Mouse (Mus musculus) heart, embryonic 14.5 days (tissue): Measurements from ENCODE around the gene Dph3. TPM values are rescaled to one million over a fixed set of nuclear protein-coding genes. Genes with fewer than 3 reads are reported as not detected.

Experiments used
- ATAC-seq: fragments of 200-750 bp; cut with Nextera tagmentation; 2 replicates; pipeline ENCODE4 v1.8.0; 2017; ENCODE audit warnings: low read depth, moderate TSS enrichment; ENCODE audit not compliant: insufficient number of reproducible peaks, insufficient read depth, low FRiP score
- H3K27ac ChIP-seq, 2 experiments: fragments of 200-500 bp in 1 of 2; fragments of 300-500 bp in 1 of 2; sonication (generic) in 1 of 2; replicated peaks in 1 of 2; 2 replicates each; pipeline ENCODE4 v1.5.1; 2012 to 2014; ENCODE audit warnings: low read depth in 2 of 2, low read length in 2 of 2, control low read depth in 1 of 2, mild to moderate bottlenecking in 1 of 2, mixed read lengths in 1 of 2; ENCODE audit not compliant: control insufficient read depth in 1 of 2, insufficient read depth in 1 of 2
- H3K27me3 ChIP-seq: fragments of 300-500 bp; sonication (generic); 2 replicates; pipeline ENCODE4 v1.6.1; 2014; ENCODE audit warnings: mild to moderate bottlenecking, low read length, control low read depth; ENCODE audit not compliant: control insufficient read depth, insufficient read depth
- H3K36me3 ChIP-seq: fragments of 300-500 bp; sonication (generic); 2 replicates; pipeline ENCODE4 v1.6.1; 2014; ENCODE audit warnings: mild to moderate bottlenecking, control low read depth, low read length, mixed read lengths; ENCODE audit not compliant: control insufficient read depth, insufficient read depth
- H3K4me1 ChIP-seq, 2 experiments: fragments of 200-500 bp in 1 of 2; fragments of 300-500 bp in 1 of 2; sonication (generic) in 1 of 2; 2 replicates each; pipeline ENCODE4 v1.6.1; 2012 to 2014; ENCODE audit warnings: low read length in 2 of 2, control low read depth in 1 of 2, mixed read lengths in 1 of 2; ENCODE audit not compliant: control insufficient read depth in 2 of 2, insufficient read depth in 2 of 2
- H3K4me2 ChIP-seq: fragments of 300-500 bp; sonication (generic); 2 replicates; pipeline ENCODE4 v1.6.1; 2014; ENCODE audit warnings: mild to moderate bottlenecking, low read length
- H3K4me3 ChIP-seq, 2 experiments: fragments of 200-500 bp in 1 of 2; fragments of 300-500 bp in 1 of 2; sonication (generic) in 1 of 2; 2 replicates each; pipeline ENCODE4 v1.5.1; 2012 to 2014; ENCODE audit warnings: low read length in 2 of 2, mild to moderate bottlenecking in 2 of 2, control low read depth in 1 of 2, low read depth in 1 of 2, moderate library complexity in 1 of 2; ENCODE audit not compliant: control insufficient read depth in 1 of 2, insufficient read depth in 1 of 2
- H3K9ac ChIP-seq: fragments of 300-500 bp; sonication (generic); 2 replicates; pipeline ENCODE4 v1.6.1; 2014; ENCODE audit warnings: mild to moderate bottlenecking, low read length
- H3K9me3 ChIP-seq: fragments of 300-500 bp; sonication (generic); 2 replicates; pipeline ENCODE4 v1.6.1; 2016; ENCODE audit warnings: low read length, control low read depth; ENCODE audit not compliant: control insufficient read depth
- WGBS: fragments of 180-500 bp; shearing (Covaris S2); extraction: QIAGEN DNeasy Blood & Tissue Kit; methylation state at CpG from one replicate; pipeline ENCODE4 v1.1.7; 2014; 5-methylcytosine and 5-hydroxymethylcytosine counted together
- polyA plus RNA-seq: library from polyadenylated mRNA; unstranded; fragments of >200 nt; fragmentation: Nextera tagmentation; extraction: Ambion mirVana; gene quantifications from 2 replicates; pipeline ENCODE4 v1.2.1, GENCODE M21; 2014

The Dph3 gene
- polyA plus RNA-seq, 1 experiment from 2014 or later = 93.4 TPM

DNA sequence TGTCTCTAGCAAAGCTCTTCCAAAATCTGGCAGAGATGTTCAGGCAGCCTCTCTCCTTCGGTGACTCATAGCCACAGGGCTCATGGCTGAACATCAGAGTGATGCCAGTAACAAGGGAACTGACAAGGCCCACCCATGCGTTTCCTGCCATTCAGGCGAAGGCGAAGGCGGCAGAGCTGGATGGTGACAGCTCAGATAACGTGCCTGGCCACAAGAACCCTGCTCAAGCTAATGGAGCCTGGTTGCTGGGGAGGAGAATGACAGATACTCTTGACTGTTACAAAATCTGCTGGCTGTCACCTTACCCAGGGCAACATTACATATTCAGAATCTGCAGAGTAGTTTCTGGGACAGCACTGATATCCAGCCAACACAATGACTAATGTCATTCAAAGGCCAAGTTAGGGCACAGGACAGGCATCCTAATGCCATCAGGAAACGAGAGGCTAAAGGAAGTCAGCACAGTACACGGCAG lies 12.3 kb downstream of the Dph3 start:
- Histone ChIP-seq H3K27me3 (no peaks in the 10 kb centered on the region), H3K4me2 (peak overlapping the region; percentile 21; the same call in 1 of the 2 replicates), H3K27ac (peak overlapping the region; percentile 82), H3K9me3 (no peaks in the 10 kb centered on the region), H3K36me3 (no peaks in the 10 kb centered on the region), H3K4me3 (no peak overlapping the region), H3K9ac (no peak overlapping the region), H3K4me1 (peaks cover 20 to 21% of the 10 kb centered on the region in 2 experiments)
- WGBS = 4% methylated on average over 8 of the region's 8 CpGs
- ATAC-seq = peak; percentile 75

DNA sequence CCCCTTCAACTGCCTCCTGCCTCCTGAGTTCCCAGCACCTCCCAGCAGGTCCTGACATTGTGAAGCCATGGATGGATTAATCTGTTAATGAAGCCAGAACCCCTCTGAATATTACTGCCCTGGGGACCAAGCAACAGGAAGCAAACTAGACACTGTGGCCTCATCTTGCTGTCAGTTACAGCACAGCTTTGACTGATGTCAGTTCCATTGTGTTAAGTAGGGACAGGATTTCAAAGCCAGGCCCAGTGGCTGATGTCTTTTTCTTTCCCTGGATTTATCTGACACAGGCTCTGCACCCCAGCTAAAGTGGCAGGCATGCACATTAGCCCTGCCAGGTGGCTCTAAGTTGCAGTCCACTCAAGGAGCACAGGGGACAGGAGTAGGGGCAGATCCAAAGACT lies 12.7 kb downstream of the Dph3 start:
- H3K4me1 ChIP-seq = peaks cover 20 to 21% of the 10 kb centered on the region in 2 experiments
- 0 out of 2 replicates have a peak, but pooled peaks have one; percentile 6 for ATAC-seq
- no peak overlapping the region for H3K4me2 ChIP-seq
- H3K9ac ChIP-seq = no peak overlapping the region
- no peaks in the 10 kb centered on the region for H3K27me3 ChIP-seq
- no peaks in the 10 kb centered on the region for H3K9me3 ChIP-seq
- H3K36me3 ChIP-seq = no peaks in the 10 kb centered on the region
- no peak overlapping the region for H3K4me3 ChIP-seq
- peak overlapping the region; percentile 82 for H3K27ac ChIP-seq

DNA sequence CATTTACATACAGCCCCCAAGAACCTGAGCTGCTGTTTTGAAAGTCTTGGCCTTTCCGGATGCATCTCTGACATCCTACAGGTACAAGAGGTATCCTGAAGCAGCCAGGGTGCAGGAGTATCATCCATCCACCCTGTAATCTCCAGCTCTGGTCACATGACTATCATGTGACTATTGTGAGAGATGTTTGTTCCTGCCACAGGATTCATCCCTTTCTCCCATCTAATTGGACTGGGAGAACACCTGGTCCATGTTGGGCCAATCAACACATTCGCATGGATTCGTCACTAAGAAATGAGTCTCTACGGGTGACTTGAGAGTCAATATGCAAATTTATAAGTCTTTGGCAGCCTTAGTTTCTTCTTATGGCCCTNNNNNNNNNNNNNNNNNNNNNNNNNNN lies 24.1 kb downstream of the Dph3 start:
- 87% methylated on average over 4 of the region's 4 CpGs for WGBS
- Histone ChIP-seq H3K9ac (no peak overlapping the region), H3K4me1 (peaks cover 0 to under 1% of the 10 kb centered on the region in 2 experiments; a peak in 1 of 4 replicates), H3K27ac (no peak overlapping the region), H3K36me3 (no peaks in the 10 kb centered on the region), H3K9me3 (peaks cover 4% of the 10 kb centered on the region; the same call in 1 of the 2 replicates), H3K4me2 (no peak overlapping the region), H3K27me3 (no peaks in the 10 kb centered on the region), H3K4me3 (no peak overlapping the region)
- ATAC-seq = no peak

DNA sequence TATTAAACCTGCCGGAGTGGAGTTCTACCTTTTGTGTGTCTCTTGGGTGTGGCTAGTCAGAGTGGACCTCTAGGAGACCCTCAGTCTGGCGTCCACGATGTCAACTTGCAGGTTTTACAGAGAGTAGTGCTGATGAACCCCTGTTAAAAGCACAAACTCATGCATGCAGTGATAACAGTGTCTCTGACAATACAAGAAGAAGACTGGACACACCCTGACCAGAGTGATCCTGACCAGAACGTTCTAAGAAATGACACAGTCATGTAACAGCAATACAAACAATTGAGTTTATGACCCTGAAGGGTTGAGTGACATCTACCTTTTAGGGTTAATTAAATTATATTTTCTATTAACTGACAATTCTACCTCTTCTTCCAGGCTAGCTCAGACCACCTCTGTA lies 27.9 kb downstream of the Dph3 start:
- no peak overlapping the region for H3K4me3 ChIP-seq
- no peak overlapping the region for H3K4me2 ChIP-seq
- H3K9ac ChIP-seq = no peak overlapping the region
- ATAC-seq = no peak
- WGBS = 73% methylated on average over 4 of the region's 4 CpGs
- peaks cover 10 to 21% of the 10 kb centered on the region in 2 experiments for H3K4me1 ChIP-seq
- no peak overlapping the region for H3K27ac ChIP-seq
- H3K27me3 ChIP-seq = no peaks in the 10 kb centered on the region
- H3K36me3 ChIP-seq = no peaks in the 10 kb centered on the region
- H3K9me3 ChIP-seq = no peaks in the 10 kb centered on the region

DNA sequence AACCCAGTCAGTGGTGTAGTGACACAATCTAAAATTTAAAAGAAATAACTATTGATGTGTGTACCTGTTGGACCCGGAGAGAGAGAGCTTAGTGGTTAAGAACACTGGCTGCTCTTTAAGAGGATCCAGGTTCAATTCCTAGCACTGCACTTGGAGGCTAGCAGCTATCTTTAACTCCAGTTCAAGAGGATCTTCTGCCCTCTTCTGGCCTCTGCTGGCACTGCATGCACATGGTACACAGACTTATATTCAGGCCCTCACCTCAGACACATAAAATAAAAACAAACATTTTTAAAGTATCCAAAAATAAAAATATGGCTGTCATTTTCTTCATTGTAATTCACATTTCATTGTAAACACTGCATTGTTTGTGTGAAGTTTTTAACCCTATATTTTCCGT lies 28.9 kb downstream of the Dph3 start:
- Histone ChIP-seq H3K4me1 (peaks cover 10 to 21% of the 10 kb centered on the region in 2 experiments), H3K27me3 (no peaks in the 10 kb centered on the region), H3K4me2 (no peak overlapping the region), H3K4me3 (no peak overlapping the region), H3K27ac (no peak overlapping the region), H3K9me3 (no peaks in the 10 kb centered on the region), H3K36me3 (no peaks in the 10 kb centered on the region), H3K9ac (no peak overlapping the region)
- ATAC-seq = no peak
- WGBS = 98% methylated on average over 2 of the region's 2 CpGs

DNA sequence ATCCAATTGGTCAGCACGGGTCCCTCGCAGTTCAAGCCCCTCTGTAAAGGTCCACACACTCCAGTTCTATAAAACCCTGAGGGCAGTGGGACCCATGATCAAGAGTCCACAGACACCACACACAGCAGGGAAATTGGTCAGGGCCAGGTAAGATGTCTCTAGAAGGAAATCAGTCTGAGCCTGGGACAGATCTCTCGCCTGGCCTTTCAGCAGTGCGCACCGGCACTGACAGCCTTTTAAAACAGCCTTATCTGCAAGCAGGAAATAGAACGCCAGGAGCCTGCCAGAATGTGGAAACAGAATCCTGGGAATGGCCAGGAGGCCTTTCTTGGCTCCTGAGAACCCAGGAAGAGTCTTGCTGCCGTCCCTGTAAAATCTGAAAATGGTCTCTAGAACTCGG lies 29.7 kb downstream of the Dph3 start:
- Histone ChIP-seq H3K27me3 (no peaks in the 10 kb centered on the region), H3K4me2 (peak overlapping the region; percentile 18; the same call in 1 of the 2 replicates), H3K36me3 (no peaks in the 10 kb centered on the region), H3K9ac (peak overlapping the region; percentile 48), H3K27ac (peak overlapping the region; percentile 9 to 75; a peak in 3 of 4 replicates), H3K9me3 (no peaks in the 10 kb centered on the region), H3K4me1 (peaks cover 10 to 21% of the 10 kb centered on the region in 2 experiments), H3K4me3 (no peak overlapping the region)
- no peak for ATAC-seq
- WGBS = 16% methylated on average over 8 of the region's 8 CpGs

DNA sequence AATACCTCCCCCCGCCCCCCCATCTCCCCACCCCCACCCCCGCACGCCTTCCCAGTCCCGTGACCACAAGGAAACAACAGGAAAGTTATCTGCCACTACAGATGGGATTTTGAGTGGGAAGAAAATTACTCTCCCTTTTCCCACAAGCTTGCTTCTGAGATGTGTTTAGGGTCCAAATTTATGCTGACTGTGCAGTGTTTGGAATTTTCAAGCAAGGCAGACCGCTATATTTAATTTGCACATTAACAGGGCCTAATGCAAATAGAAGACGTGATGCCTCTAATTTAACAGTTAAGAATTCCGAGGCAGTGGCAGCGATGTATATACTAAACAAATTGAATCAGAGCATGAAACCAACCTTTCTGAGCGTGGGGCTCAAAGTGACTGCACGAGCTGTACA lies 30.7 kb downstream of the Dph3 start:
- H3K27ac ChIP-seq = no peak overlapping the region

DNA sequence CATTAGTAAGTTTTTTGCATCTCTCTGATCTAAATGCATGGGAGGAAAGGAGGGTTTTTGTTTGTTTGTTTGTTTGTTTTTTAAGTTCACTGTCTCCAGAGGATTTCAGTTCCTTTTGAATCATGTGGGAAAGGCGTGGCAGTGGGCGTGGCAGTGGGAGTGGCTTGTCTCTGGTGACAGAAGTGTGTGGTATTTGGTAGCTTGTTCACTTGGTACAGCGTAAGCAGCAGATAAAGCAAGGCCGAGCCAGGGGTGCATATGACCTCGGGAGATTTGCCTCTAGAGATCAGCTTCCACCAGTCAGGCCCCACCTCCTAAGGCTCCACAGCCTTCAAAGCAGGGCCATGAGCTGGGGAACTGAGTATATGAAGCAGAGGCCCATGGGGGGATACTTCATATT lies 31.6 kb downstream of the Dph3 start:
- 57% methylated on average over 5 of the region's 5 CpGs for WGBS

More for the DNA sequence above, 30.7 kb downstream of the Dph3 start:
- ATAC-seq = no peak
- Histone ChIP-seq H3K4me2 (no peak overlapping the region), H3K4me1 (peaks cover 11 to 21% of the 10 kb centered on the region in 2 experiments), H3K36me3 (no peaks in the 10 kb centered on the region), H3K9ac (no peak overlapping the region), H3K9me3 (no peaks in the 10 kb centered on the region), H3K4me3 (no peak overlapping the region), H3K27me3 (no peaks in the 10 kb centered on the region)
- 46% methylated on average over 10 of the region's 10 CpGs for WGBS

More for the DNA sequence above, 31.6 kb downstream of the Dph3 start:
- peaks cover 11 to 21% of the 10 kb centered on the region in 2 experiments for H3K4me1 ChIP-seq
- H3K4me3 ChIP-seq = no peak overlapping the region
- no peaks in the 10 kb centered on the region for H3K27me3 ChIP-seq
- H3K27ac ChIP-seq = no peak overlapping the region
- ATAC-seq = no peak
- no peak overlapping the region for H3K4me2 ChIP-seq
- H3K9me3 ChIP-seq = no peaks in the 10 kb centered on the region
- no peaks in the 10 kb centered on the region for H3K36me3 ChIP-seq
- H3K9ac ChIP-seq = no peak overlapping the region
